Mouse (Mus musculus) MEL (cell line): ENCODE data around the gene Car4. TPM values are rescaled to one million over a fixed set of nuclear protein-coding genes. Genes with fewer than 3 reads are reported as not detected.

Experiments
- DNase-seq: peaks from one replicate; pipeline ENCODE4 v3.0.0; 2011; ENCODE audit warnings: low read depth, low spot score
- H3K27ac ChIP-seq: 2 replicates; pipeline ENCODE4 v1.5.1; 2012; ENCODE audit warnings: low read depth, mild to moderate bottlenecking, control low read depth, low read length, moderate library complexity; ENCODE audit not compliant: control insufficient read depth
- H3K27me3 ChIP-seq, 2 experiments: fragments of 150-350 bp in 1 of 2; sonication (generic) in 1 of 2; 2 replicates each; pipeline ENCODE4 v1.6.1; 2012; ENCODE audit warnings: low read length in 2 of 2, mild to moderate bottlenecking in 2 of 2, improper control_type of control experiment in 1 of 2, moderate library complexity in 1 of 2; ENCODE audit not compliant: insufficient read depth in 2 of 2, control insufficient read depth in 1 of 2
- H3K36me3 ChIP-seq, 2 experiments: 2 replicates each; pipeline ENCODE4 v1.6.1; 2012 to 2014; ENCODE audit warnings: low read length in 2 of 2, improper control_type of control experiment in 1 of 2, inconsistent platforms in 1 of 2, mild to moderate bottlenecking in 1 of 2; ENCODE audit not compliant: insufficient read depth in 2 of 2, control insufficient read depth in 1 of 2
- H3K4me1 ChIP-seq, 2 experiments: fragments of 150-350 bp in 1 of 2; sonication (generic) in 1 of 2; 2 replicates each; pipeline ENCODE4 v1.6.1; 2012; ENCODE audit warnings: low read length in 2 of 2, improper control_type of control experiment in 1 of 2, mild to moderate bottlenecking in 1 of 2; ENCODE audit not compliant: insufficient read depth in 2 of 2, control insufficient read depth in 1 of 2
- H3K4me3 ChIP-seq, 2 experiments: fragments of 150-350 bp in 1 of 2; sonication (generic) in 1 of 2; 2 replicates each; pipeline ENCODE4 v1.5.1; 2012; ENCODE audit warnings: low read depth in 2 of 2, low read length in 2 of 2, mild to moderate bottlenecking in 2 of 2, moderate library complexity in 2 of 2, control low read depth in 1 of 2, improper control_type of control experiment in 1 of 2; ENCODE audit not compliant: control insufficient read depth in 1 of 2, insufficient read depth in 1 of 2
- H3K79me2 ChIP-seq: 2 replicates; pipeline ENCODE4 v1.6.1; 2012; ENCODE audit warnings: mild to moderate bottlenecking, low read length, moderate library complexity; ENCODE audit not compliant: control insufficient read depth, poor library complexity, insufficient read depth
- H3K9ac ChIP-seq: 2 replicates; pipeline ENCODE4 v1.6.1; 2012; ENCODE audit warnings: low read depth, mild to moderate bottlenecking, control low read depth, low read length, moderate library complexity; ENCODE audit not compliant: control insufficient read depth, poor library complexity, severe bottlenecking
- H3K9me3 ChIP-seq: fragments of 150-350 bp; sonication (generic); replicated peaks from 2 replicates; pipeline ENCODE4 v1.6.1; 2012; ENCODE audit warnings: mild to moderate bottlenecking, low read length, improper control_type of control experiment, moderate library complexity; ENCODE audit not compliant: insufficient read depth
- CTCF ChIP-seq, 3 experiments: IDR thresholded peaks in 2 of 3; conservative IDR thresholded peaks in 1 of 3; 2 replicates each; pipeline ENCODE4 v1.5.1; 2011 to 2012; ENCODE audit warnings: low read length in 3 of 3, low read depth in 2 of 3, mild to moderate bottlenecking in 2 of 3, improper control_type of control experiment in 1 of 3, inconsistent platforms in 1 of 3, mixed read lengths in 1 of 3, moderate library complexity in 1 of 3; ENCODE audit not compliant: control insufficient read depth in 1 of 3, insufficient read depth in 1 of 3, poor library complexity in 1 of 3, severe bottlenecking in 1 of 3
- GATA1 ChIP-seq: IDR thresholded peaks from 2 replicates; pipeline ENCODE4 v1.6.1; 2011; ENCODE audit warnings: low read depth, low read length, improper control_type of control experiment
- KAT2A ChIP-seq: conservative IDR thresholded peaks from 2 replicates; pipeline ENCODE4 v1.6.1; 2012; ENCODE audit warnings: low read depth, low read length, improper control_type of control experiment, inconsistent platforms
- MEF2A ChIP-seq: IDR thresholded peaks from 2 replicates; pipeline ENCODE4 v1.6.1; 2014; ENCODE audit warnings: low read depth, mild to moderate bottlenecking, inconsistent platforms, low read length, improper control_type of control experiment; ENCODE audit not compliant: poor library complexity, insufficient replicate concordance, severe bottlenecking; ENCODE audit errors: extremely low read depth
- MXI1 ChIP-seq: IDR thresholded peaks from 2 replicates; pipeline ENCODE4 v1.6.1; 2011; ENCODE audit warnings: mild to moderate bottlenecking, low read depth, low read length, improper control_type of control experiment
- NELFE ChIP-seq: IDR thresholded peaks from 2 replicates; pipeline ENCODE4 v1.6.1; 2011; ENCODE audit warnings: low read depth, low read length, improper control_type of control experiment
- NRF1 ChIP-seq: IDR thresholded peaks from 2 replicates; pipeline ENCODE4 v1.6.1; 2014; ENCODE audit warnings: low read depth, mild to moderate bottlenecking, inconsistent platforms, low read length, improper control_type of control experiment, moderate library complexity; ENCODE audit not compliant: poor library complexity, insufficient read depth, severe bottlenecking
- POLR2AphosphoS5 ChIP-seq: IDR thresholded peaks from 2 replicates; pipeline ENCODE4 v1.6.1; 2012; ENCODE audit warnings: low read depth, borderline replicate concordance, mild to moderate bottlenecking, inconsistent platforms, low read length, moderate library complexity, mixed read lengths
- SIN3A ChIP-seq: IDR thresholded peaks from 2 replicates; pipeline ENCODE4 v1.6.1; 2012; ENCODE audit warnings: low read length, improper control_type of control experiment, inconsistent platforms
- TAL1 ChIP-seq: IDR thresholded peaks from 2 replicates; pipeline ENCODE4 v1.6.1; 2012; ENCODE audit warnings: mild to moderate bottlenecking, inconsistent platforms, low read length, moderate library complexity, mixed read lengths
- USF2 ChIP-seq, 2 experiments: IDR thresholded peaks; 2 replicates each; pipeline ENCODE4 v1.6.1; 2011 to 2012; ENCODE audit warnings: improper control_type of control experiment in 2 of 2, low read length in 2 of 2, borderline replicate concordance in 1 of 2, inconsistent platforms in 1 of 2, low read depth in 1 of 2, mild to moderate bottlenecking in 1 of 2; ENCODE audit not compliant: insufficient read depth in 1 of 2
- ZC3H11A ChIP-seq: IDR thresholded peaks from 2 replicates; pipeline ENCODE4 v1.6.1; 2012; ENCODE audit warnings: low read depth, mild to moderate bottlenecking, inconsistent platforms, low read length, improper control_type of control experiment
- ZNF384 ChIP-seq: IDR thresholded peaks from 2 replicates; pipeline ENCODE4 v1.6.1; 2012; ENCODE audit warnings: low read depth, mild to moderate bottlenecking, inconsistent platforms, low read length, improper control_type of control experiment
- polyA plus RNA-seq, 2 experiments: library from polyadenylated mRNA; stranded (reverse) in 1 of 2; unstranded in 1 of 2; fragments of >175 nt in 1 of 2; fragments of >200 nt in 1 of 2; gene quantifications; 2 replicates each; pipeline versions ENCODE4 v1.2.1 to v1.2.4; 2012; ENCODE audit warnings: low replicate concordance in 2 of 2, low read depth in 1 of 2; ENCODE audit not compliant: insufficient read length in 2 of 2, insufficient read depth in 1 of 2, missing spikeins in 1 of 2
- total RNA-seq: library from RNA; depleted of rRNA; stranded (reverse); fragments of 300-350 nt; gene quantifications from 2 replicates; pipeline ENCODE4 v1.2.3, GENCODE M21; 2012

The Car4 gene
- total and polyA plus RNA-seq, 3 experiments, result not detected

DNA sequence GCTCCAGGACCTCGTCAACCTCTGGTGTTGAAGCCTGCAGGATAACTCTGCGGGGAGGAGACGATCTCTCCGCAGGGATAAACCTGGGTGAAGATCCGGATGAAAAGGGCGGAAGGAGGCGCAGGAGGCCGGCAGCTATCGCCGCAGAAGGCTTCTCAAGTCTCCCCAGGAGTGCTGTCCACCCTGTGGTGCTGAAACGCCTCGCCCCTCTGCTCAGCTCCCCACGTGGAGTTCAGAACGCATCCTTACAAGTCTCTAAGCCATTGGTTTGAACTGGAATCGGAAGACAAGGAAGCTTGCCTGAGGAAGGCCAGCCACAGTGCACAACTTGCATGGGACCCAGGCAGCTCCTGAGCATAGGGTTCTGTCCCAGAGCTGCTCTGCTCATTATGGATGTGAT lies 13.6 kb upstream of the Car4 start:
- H3K4me3 ChIP-seq, result no peak overlapping the region
- peak; percentile 77 for TF ChIP-seq SIN3A
- no peak for TF ChIP-seq ZNF384
- peak; percentile 91 for TF ChIP-seq MXI1
- TF ChIP-seq NRF1, result no peak
- TF ChIP-seq TAL1, result no peak
- no peak for TF ChIP-seq POLR2AphosphoS5
- TF ChIP-seq MEF2A, result no peak
- no peak for TF ChIP-seq CTCF (IDR thresholded peaks at IDR 0.05 in 2 of 3, conservative IDR thresholded peaks at IDR 0.05 in 1 of 3; ENCODE audit: control insufficient read depth in 1 of 3, insufficient read depth in 1 of 3, low read depth in 2 of 3, low read length in 3 of 3, poor library complexity in 1 of 3, severe bottlenecking in 1 of 3)
- no peak for TF ChIP-seq NELFE
- no peak for TF ChIP-seq KAT2A
- no peak for TF ChIP-seq USF2 (IDR thresholded peaks at IDR 0.05; ENCODE audit: borderline replicate concordance in 1 of 2, insufficient read depth in 1 of 2, low read depth in 1 of 2, low read length in 2 of 2)
- TF ChIP-seq, all 39 proteins: peak for 2
- H3K79me2 ChIP-seq, result no peaks in the 10 kb centered on the region
- H3K4me1 ChIP-seq, result no peaks in the 10 kb centered on the region
- H3K27ac ChIP-seq, result no peak overlapping the region
- H3K9me3 ChIP-seq, result no peaks in the 10 kb centered on the region
- H3K27me3 ChIP-seq, result peaks cover 4 to 5% of the 10 kb centered on the region in 2 experiments
- H3K36me3 ChIP-seq, result no peaks in the 10 kb centered on the region
- H3K9ac ChIP-seq, result no peak overlapping the region
- peak; percentile 72 for DNase-seq

DNA sequence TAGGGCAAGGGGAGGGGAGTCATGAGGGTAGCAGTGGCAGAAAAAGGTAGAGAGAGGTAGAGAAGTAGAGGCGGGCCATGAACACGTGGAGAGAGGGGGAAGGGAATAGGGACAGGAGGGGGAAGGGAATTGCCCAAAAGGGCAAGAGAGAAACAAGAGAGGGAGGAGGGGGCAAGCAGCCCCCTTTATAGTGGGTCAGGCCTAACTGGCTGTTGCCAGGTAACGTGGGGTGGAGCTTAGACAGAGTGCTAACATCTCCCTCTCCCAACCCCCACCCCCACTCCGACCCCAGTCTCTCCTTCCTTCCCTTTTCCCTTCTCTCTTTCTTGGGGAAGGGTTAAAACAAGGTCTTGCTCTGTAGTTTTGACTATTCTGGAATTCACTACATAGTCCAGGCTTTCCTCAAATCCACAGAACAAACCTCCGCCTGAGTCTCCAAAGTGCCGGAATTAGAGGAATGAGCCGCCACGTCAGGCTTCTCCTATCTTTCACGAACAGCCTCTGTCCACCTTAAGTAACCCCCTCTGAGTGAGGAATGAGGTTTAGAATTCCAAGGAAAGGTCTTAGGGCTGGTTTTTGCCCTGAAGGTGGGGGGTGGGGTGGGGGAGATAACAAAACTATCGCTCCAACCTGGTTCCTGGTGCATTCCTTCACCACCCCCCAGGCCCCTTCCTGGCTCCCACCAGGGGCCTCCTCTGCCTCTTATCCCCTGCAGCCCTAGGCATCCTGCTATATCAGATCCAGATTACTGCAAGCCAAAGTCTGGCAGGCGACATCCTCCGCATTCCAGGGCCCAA lies 12.7 kb upstream of the Car4 start:
- TF ChIP-seq GATA1 (no peak), MEF2A (no peak), ZC3H11A (no peak)
- TF ChIP-seq, all 39 proteins: peak for 0
- no peaks in the 10 kb centered on the region for H3K36me3 ChIP-seq
- H3K9me3 ChIP-seq, result no peaks in the 10 kb centered on the region
- H3K4me1 ChIP-seq, result no peaks in the 10 kb centered on the region
- H3K27me3 ChIP-seq, result peaks cover 3 to 5% of the 10 kb centered on the region in 2 experiments; a peak in 3 of 4 replicates
- no peak overlapping the region for H3K4me3 ChIP-seq
- no peaks in the 10 kb centered on the region for H3K79me2 ChIP-seq
- DNase-seq, result no peak
- no peak overlapping the region for H3K9ac ChIP-seq
- H3K27ac ChIP-seq, result no peak overlapping the region
